Mouse (Mus musculus): ENCODE results near the gene Igfn1.

Gene Igfn1

DNA sequence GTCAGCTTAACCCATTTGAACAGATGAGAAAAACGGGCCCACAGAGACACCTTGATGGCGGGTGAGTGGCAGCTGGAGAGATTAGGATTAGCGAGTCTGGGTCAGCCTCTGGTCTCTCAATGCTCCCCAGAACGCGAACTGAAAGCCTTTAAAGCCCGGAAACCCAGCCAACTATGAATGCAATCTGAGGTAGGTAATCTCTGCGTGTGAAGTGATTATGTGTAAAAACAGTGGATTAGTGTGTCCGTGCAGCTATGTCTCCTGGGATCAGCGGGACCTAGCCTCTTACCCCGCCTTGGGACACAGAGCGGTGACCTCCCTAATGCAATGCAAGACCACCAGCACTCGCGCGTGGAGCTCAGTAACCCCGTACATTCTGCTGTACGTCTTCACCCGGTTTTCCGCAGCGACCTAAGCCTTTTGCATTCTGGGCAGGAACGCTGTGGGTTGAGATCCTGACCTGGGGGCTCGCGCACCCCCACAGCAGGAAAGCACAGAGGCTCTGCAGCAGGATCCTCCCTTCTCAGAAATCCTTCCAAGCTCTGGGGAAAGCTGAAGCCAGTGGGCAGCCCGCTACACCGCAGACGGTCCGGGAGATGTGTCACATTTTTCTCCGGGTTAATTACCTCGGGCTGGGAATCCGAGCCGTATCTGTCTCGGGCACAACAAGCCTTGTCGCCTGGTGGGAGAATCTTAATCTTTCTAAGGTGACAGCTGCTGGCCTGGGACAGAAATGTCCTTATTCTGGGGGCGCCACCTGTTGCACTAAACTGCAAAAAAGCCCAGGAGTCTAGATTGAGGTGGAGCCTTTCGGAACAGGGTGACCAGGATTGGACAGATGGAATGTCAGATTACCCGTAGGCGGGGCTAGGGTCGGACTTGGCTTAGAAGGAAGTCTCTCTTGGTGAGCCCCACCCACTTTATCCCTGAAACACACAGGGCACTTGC is 1.3 kb upstream of the Igfn1 start, which contains the start of gene Tmem9:
TSS of gene Tmem9 (plus strand) at position 940 of the 948 bp plus-strand sequence.
- DNase-seq: peak; percentile 99

DNA sequence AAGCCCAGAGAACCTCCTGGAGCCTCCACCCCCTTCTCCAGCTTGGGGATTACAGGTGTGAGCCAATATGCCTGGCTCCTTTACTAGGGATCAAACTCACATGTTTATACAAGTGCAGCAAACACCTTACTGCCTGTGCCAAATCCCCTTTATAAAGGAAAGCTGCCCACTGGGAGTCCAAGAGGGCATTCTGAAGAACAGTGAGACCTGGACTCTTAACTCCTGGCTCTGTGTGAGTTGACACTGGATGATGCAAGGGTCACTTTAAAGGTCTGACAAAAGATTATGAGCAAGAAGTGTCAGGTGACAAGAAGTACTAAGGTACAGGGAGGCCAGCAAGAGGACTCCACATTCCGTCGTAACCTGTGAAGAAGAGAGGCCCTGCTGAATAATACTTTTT is 4.7 kb downstream of the Igfn1 start:
- DNase-seq: no peak

DNA sequence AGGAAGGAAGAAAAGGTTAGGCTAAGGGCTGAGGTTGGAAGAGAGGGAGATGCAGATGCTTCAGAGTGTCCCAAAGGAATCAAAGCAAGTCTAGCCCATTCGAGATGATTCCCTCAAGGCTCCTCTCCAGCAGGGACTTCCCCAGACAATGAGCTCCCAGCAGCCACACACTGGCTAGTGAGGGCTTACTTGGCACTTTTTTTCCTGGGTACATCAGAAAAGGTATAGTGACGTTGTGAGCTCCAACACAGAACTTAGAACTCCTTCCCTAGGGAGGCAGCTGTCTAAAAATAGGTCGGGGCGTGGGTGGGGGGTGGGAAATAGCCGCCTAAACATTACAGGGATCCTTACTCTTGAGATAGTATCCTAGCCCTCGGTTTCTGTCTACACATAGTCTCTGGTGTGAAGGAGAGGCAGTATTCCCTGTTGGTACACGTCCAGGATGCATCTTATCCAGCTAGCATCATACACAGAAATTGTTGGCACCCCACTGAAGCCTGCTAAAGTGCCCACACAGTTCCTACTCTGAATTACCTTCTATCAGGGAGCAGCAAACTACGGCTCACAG is 6.3 kb downstream of the Igfn1 start:
- DNase-seq: no peak

DNA sequence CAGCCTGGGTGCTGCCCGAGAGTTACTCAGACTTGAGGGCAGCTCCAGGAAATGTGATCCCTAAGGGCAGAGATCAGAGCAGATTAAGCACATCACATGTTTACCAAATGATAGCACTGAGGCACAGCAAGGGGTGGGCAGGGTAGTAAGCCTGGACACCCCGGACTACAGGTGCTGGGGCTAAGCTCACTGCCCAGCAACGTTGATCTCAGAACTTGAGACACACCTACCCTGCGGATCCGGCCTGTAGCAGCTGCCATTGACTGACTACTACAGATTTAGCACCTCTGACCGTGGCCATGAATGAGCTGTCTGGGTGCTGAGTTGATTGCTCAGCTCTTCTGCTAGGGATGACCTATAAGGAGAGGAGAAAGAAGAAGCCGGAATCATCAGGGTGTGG is 8.6 kb downstream of the Igfn1 start:
- no peak for DNase-seq

DNA sequence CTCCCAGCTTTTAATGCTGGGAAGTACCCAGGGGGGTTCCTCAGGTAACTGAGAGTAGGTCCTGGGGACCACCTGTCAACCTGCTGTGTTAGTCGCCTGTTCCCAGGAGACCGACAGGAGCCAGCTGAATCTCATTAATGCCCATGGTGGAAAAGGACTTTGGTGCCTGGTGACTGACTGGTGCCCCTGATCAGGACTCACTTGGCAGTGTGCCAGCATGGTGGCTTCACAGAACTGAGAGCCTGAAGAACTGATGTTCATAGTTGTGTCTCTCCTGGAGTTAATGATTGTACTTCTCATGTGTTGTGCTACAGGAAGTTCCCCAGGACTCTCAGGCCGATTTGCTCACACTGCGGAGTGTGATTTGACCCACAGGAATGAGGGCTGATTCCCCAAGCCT is 12.7 kb downstream of the Igfn1 start:
- no peak for DNase-seq

DNA sequence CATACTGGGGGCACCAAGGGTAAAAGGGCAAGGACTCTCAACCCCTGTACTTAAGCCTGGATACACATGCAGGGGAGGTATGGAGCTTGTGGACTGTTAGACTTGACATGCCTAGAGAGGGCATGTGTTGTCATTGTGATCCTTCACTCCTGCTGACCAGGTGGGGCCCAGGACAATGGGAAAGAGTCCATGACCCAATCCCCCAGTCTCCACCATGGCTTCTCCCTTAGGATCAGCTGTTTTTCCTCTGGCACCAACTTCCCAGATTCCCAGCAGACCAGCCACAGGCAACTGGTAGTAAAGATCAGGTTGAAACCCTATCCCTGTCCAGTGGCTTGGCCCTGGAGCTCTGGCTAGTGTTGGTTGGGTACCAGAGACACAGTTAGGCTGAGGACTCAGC is 16.3 kb downstream of the Igfn1 start:
- no peak for DNase-seq

DNA sequence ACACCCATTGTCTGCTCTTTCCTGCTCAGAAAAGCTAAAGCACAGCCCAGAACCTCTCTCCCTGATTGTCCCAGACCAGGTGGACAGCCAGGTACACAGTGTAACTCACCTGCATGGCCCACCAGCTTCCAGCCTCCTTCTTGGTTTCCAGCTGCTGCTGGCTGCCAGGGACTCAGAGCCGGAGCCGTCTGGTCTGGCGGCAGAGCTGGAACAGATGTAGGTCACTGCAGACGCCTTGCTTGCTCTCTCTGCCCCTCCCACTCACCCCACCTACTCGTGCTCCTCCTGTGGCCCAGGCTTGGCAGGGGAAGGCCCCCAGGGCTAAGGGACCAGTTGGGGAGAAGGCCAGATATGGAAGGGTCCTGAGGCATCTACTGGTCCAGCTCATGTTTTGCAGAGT is 22.0 kb downstream of the Igfn1 start:
- DNase-seq: no peak

DNA sequence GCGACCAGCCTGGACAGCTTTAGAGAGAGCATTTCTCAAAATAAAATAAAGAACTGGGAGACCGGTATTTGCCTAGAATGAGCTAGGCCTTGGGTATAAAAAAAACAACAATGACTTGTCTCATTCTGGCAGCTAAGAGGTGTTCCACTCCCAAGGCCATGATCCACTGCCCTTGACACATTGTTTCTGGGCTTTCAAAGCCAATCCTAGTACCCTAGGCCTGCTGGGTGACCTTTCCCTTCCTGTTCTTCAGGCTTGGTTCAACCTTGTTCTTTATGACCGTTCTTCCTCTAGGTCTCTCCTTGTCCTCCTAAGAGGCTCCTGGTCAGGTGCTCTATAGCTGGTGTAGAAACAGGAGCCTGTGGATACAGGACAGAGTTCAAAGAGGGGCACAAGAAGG is 33.6 kb downstream of the Igfn1 start:
- DNase-seq: no peak

DNA sequence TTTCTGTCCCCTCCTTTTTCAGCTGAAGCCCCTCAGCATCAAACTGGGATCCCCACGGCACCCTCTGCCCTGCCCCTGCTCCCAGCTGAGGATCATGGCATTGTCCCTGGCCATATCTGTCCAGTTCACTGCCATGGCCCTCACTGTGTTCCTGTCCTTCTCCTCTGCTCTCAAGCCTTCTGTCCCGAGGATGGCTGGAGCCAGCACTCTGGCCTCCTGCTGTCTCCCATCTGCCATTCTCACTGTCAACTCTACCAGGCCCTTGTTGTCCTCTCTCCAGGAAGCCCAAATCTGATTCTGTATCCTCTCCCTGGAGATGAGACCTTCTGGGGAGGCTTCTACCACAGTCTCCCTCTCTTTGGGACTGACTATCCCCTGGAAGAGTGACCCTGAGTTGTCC is 35.7 kb downstream of the Igfn1 start:
- no peak for DNase-seq

DNA sequence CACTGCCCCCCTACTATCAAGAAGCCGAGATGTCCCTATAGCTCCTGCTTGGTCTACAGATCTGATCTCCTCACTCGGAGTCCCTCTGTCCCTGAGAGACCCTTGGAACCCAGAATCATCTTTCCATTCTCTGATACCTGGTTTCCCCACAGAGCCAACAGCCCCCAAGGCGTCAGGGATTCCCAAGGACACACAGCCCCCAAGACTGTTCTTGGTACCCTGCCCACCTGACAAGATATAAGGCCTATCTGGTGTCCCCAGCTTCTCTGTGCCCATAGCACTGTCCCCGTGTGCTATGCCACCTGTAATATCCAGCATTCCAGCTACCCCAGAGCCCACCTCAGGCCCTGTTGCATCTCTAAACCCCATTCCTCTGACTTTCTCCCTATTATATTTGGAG is 38.4 kb downstream of the Igfn1 start:
- DNase-seq: peak; percentile 68

DNA sequence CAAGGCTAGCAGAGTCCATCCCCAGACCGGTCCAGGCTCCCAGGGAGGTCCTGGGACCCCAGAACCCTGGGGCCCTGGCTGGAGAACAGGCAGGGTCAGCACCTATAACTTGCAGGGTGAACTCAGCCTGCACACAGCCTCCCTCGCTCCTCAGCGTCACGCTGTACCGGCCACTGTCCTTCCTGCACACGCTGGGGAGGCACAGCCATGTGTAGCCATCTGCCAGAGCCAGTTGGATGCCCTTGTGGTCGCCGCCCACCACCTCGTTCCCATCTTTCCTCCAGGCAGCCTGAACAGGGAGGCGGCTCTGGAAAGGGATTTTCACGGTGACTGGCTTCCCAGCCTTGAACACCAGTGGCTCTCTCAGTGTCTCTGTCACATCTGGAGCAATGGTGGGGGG is 41.6 kb downstream of the Igfn1 start:
- DNase-seq: no peak

DNA sequence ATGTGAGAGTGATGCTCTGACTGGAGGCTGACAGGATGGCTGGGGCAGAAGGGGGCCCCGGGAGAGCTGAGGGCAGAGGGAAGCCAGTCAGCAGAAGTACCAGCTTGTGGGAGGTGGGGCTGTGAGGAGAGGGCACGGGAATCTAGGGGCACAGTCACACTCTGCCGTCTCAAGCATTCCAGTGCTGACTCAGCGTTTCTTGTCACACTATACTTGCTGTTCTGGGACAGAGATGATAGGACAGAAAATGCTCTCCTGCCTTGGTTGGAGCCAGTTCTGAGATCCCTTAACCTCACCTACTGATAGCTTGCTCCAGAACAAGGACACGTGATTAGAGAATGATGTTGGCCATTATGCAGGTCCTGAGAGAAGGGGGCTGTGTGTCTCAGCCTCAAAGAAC is 43.0 kb downstream of the Igfn1 start:
- DNase-seq: no peak

DNA sequence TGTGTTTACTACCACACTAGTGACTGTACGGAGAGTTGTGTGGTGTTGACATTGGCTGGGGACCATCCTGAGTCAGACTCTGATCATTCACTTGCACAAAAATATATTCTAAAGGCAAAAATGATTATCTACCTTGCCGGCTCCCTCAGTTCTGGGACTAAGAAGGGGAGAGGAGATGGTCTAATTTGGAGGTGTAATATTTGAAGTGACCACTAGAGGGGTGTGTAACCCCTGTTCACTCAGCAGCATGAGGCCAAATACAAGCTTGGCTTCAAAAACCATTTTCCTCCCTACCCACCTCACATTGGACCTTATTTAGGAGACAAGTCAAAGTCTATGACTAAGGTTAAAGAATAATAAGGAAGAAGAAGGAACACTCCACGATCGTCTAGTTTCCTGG is 47.7 kb downstream of the Igfn1 start:
- DNase-seq: no peak

DNA sequence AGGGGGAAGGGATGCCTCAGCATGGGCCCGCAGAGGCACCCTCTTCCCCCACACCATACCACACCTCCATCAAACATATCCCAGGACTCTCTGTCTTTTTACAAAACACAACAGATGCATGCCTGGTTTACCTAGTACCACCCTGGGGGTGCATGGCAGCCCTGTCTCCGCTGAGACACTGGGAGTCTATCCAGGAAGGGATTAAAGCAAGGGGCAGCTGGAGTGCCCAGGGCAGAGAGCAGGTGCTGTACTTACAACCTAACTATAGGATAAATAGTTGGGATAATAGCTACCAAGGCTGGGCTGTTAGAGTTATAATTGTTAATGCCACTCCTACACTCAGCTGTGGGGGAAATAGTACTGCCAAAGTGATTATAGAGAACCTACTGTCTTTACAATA is 57.3 kb downstream of the Igfn1 start:
- DNase-seq: no peak

DNA sequence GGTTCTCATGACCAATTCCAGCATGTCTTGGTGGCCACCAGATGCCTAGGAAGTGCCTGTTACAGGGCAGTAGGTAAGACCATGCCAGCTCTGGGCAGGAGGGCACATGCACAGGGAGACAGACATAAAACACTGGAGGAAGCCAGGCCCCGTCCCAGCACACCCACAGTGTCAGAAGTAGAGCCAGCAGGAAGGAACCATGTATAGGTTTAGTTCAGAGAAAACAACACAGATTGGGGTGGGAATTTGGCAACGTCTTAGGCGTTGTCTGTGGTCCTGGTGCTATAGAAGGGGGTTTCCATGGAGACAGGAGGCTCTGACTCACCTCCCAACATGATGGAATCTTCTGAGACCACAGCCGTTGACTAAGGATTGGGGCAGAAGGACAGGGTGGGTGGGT is 59.9 kb downstream of the Igfn1 start:
- DNase-seq: peak; percentile 87

DNA sequence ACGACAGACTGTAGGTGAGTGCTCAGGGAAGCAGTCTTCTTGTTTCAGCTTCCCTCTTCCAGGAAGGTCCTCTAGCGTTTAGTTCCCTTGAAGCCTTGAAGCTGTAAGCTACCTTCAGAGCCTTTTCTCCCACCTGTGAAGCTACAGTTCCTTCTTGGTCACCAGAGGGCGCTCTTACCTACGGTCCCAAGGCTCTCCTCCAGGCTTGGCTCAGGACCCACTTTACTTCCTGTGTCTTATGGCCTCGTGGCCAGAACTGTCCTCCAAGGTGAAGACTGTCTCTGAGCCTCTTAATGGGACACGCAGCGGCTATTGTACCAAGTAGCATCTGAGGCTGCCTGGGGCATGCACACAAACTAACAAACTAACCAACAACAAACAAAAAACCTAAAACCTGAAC is 60.4 kb downstream of the Igfn1 start:
- peak; percentile 92 for DNase-seq

DNA sequence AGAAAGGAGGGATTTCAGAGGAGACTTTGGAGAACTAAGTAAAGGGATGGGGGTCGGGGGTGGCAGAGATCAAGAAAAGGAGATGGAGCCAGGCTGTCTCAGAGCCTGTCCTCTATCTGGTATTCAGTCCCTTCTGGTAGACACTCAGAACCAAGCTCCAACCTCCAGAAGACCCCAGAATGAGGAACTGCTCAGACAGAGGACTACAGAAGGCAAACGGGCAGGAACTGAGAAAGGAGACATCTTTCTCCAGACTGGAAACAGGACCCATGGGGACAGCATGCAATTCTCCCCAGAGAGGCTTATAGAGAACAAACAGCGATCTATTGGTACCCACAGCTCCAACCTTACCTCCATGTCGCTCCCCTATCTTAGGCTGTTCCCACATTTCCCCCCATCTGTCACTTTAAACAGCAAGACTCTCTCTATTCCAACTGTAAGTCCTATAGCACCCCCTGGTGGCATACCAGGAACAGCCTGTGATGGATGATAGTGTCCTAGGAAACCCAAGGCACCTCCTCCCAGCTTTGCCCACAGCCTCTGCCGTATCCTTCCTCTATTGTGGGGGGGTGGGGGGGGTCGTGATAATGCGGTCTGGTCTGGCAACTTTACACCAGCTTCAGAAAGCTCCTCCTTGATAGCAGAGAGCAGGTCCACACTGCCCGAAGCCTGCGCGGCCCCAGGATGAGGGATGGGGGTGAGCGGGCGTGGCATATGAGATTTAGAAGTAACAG is 61.4 kb downstream of the Igfn1 start:
- DNase-seq: peak; percentile 96

DNA sequence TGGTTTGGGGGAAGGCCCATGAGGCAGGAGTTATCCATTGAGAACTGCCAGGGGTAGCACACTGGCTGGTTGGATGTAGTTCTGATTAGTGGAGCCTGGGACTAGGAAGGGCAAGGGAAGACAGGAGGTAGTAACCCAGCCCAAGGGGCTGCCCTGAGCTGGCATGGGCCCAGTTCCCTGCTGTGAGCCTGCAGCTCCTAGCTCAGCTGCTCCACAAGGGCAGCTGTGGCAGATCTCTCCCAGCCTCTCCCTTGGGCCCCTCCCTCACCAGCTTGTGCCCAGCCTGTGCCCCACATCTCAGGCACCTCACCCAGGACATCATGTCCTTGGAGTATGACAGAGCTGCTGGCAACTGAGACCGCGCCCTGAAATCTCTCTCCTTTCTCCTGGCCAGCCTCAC is 62.4 kb downstream of the Igfn1 start:
- DNase-seq: no peak

DNA sequence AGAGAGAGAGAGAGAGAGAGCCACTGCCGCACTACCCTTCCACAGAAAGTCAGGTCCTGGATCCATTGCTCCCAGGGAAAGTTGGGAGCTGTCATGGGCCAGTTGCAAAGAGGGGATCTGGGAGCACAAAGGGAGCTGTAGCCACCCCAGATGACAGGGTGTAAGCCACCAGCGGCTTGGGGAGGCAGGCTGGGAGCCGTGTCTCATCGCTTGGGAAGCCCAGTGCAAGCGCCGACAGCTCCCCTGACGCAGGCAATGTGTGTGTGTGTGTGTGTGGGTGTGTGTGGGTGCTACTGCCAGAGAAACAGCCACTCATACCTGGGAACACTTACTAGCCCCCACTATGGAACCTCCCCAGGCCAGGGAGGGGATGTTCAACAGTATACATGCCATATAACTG is 64.0 kb downstream of the Igfn1 start:
- no peak for DNase-seq

DNA sequence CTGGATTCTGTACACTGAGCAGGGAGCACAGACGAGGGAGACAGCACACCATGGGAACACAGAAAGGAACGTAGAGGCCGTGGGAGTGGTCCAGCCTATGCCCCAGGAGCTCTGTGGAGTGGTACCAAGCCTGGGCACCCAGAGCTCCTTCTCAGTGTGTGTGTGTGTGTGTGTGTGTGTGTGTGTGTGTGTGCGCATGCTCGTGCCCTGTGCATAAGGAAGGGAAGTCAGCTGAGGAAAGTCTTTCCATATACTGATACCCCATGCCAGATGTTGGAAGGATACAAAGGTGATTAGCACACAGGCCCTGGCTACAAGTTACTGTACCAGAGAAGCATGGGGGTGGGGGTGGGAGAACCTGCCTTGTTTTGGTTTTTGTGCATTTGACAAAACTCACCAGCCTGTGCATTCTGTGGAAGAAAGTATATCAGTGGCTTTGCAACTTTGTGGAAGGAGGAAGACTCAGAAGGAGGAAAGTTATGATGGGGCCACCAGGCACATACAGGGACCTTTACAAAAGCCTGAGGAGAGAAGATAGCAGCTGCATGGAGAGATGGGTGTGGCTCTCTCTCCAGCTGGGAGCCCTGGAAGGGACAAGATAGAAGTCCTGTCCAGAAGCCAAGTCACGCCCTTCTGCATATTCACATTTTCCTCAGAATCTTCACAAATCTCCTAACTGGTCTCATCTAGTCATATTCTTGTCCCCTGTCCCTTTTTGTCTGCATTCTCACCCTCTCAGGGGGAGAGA is 64.7 kb downstream of the Igfn1 start:
- DNase-seq: no peak

DNA sequence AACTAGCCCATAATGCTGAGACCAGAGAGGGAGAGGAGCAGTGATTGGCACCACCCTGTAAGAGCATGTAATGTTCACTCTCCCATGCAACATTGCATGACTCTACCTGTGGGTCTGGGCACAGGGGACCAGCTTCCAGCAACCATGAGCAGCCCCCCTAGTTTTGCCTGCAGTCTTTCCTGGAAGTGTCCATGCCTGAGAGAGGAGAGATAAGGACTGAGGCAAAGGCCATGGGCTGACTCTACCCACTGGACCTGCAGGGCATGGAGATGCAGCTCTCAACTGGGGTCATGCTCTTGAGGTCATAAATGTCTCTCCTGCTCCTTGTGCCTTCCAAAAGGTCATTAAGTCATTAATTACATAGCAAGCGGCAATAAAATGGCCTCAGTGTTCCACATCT is 70.1 kb downstream of the Igfn1 start:
- DNase-seq: no peak

DNA sequence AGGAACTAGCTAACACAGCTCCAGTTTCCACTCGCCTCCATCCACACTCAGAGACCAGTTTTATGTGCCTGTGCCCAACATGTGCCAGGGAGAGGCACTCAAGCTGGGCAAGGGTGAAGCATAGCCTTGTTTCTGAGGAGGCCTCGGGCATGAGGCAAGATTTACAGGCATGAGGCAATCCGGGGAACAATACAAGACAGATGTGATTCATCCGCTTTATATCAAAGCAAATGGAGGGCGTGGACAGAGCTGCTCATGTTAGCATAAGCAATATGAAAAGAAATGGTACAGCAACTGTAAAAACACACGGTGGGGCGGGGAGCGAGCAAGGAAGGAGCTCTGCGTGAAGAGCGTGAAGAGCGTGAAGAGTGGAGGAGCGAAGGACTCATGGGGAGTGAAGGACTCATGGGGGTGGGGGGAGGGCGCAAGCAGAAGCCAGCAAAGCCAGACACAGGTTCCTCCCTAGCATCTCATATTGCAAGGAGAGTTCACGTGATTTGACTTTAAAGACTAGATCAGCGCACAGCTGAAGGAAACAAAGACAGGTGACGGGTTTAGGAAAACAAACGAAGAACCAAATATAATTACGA is 72.3 kb downstream of the Igfn1 start:
- DNase-seq: no peak

DNA sequence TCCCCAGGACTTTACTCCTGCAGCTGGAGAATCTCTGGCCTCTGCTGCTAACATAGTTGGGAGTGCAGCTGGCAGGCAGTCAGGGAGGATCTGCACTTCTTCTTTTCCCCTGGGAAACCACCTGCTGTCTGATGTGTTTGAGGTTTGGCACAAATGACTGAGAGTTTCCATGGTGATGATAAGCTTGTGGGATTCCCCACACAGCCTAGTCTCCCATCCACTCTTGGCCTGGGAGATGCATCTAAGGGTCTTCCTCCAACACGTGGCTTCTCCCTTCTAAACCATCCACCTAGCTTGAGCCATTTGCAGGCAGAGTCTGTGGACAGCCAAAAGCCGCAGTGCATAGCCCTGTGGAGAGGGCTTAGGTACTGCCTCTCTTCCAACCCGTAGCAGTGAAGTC is 76.3 kb downstream of the Igfn1 start:
- no peak for DNase-seq

All from heart, adult 11 months (tissue).